Mouse (Mus musculus): ENCODE measurements around the gene Traf3ip1. TPM values are rescaled to one million over a fixed set of nuclear protein-coding genes. Genes with fewer than 3 reads are reported as not detected.
"Not testable (repeated sequence)": the region's sequence is repeated elsewhere in the genome, so short reads cannot be mapped to it uniquely, and the experiment has no call there.

The Traf3ip1 gene
- total RNA-seq, 2 experiments from 2014 or later = 0.51 to 1.3 TPM

DNA sequence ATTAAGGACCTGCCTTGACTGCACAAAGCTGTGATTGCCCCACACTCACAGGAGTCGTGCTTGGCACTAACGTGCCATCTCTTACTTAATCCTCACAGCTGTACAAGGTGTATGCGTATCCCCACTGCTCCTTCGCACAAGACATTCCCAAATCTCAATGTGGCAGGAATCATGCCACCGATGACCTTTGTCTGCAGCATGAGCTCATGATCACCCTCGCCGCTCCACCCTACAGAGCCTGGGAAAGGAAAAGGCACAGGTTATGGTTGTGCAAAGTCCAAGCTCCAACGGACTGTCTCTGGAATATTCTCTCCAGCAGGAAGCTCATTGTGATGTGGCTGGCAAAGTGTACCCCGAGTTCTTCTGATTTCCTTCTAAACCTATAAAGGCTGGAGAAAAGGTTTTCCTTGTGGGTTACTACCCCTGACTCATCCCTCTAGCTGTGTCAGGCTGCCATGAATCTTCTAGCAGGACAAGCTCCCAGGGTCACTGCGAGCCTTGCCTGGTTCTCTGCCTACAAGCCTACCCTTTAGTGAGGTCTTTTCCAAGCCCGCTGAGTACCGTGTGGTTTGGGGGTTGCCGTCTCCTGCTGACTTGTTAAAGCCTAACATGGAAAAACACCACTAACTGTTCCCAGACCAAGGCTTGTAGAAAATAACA, 31.0 kb upstream of the Traf3ip1 start:
- ATAC-seq (replicated peaks; ENCODE audit: low FRiP score, poor library complexity, severe bottlenecking) = no peak

DNA sequence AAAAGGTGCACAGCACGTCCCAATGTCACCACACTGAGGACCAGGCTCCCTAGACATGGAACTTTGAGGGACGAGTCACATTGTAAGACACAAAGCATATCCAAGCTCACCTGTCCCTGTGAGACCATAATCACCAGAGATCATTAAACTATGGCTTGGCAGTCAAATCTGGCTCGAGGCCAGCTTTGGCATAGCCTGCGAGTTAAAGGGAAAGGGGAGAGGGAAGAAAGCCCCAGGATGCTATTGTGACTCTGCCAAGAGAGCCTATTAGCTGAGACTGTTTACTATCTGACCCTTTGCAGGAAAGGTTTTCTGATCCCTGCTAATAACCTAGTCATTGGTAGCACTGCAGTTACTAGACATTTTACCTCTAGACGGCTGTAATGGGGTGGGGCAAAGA, 30.0 kb upstream of the Traf3ip1 start:
- no peak for ATAC-seq (replicated peaks; ENCODE audit: low FRiP score, poor library complexity, severe bottlenecking)

DNA sequence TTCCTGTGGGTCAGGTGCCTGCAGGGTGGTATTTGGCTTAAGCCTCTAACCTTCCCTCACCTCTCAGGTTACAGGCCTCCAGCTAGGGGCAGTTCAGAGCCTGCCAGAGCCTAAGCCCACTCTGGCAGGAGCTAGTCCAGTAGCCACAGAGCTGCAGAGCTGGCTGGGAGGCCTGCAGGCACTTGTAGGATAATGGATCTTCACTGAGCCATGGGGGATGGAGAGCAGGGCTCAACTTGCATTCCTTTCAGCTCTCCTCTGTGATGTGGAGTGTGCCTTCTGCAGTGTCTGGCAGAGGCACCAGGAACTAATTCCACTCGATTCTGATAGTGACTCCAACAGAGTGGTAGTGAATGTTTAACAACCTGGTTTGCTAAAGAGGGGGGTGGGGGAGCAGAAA, 29.2 kb upstream of the Traf3ip1 start:
- no peak for ATAC-seq (replicated peaks; ENCODE audit: low FRiP score, poor library complexity, severe bottlenecking)

DNA sequence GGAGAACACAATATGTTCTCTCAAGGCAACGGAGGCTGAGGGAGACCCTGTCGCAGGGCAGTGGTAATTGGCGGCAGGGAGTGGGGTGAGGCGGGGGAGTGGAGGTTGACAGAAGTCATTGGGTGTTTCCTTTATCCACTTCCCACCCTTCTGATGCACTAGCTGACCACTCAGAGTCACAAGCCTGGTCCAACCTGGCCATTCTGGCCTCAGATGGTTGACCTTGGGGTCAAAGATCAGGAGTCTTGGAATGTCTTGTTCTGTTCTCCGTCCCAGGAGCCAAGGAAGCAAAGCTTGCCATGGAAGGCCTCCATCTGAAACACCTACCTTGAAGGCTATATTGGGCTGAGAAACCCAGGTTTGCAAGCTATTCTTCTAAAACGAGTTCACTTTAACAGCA, 28.3 kb upstream of the Traf3ip1 start:
- ATAC-seq (replicated peaks; ENCODE audit: low FRiP score, poor library complexity, severe bottlenecking) = no peak

GRCm38 (mm10) chr1:91469888-91470419, 24.5 kb upstream of the Traf3ip1 start:
- no peak for ATAC-seq (replicated peaks; ENCODE audit: low FRiP score, poor library complexity, severe bottlenecking)

GRCm38 (mm10) chr1:91478145-91478544, 16.3 kb upstream of the Traf3ip1 start:
- ATAC-seq (replicated peaks; ENCODE audit: low FRiP score, poor library complexity, severe bottlenecking) = not testable (repeated sequence)

- ATAC-seq (replicated peaks; ENCODE audit: low FRiP score, poor library complexity, severe bottlenecking) = no peak
These were observed 15.5 kb upstream of the Traf3ip1 start for GRCm38 (mm10) chr1:91478958-91479357.

GRCm38 (mm10) chr1:91482616-91483211, 11.7 kb upstream of the Traf3ip1 start:
- ATAC-seq (replicated peaks; ENCODE audit: low FRiP score, poor library complexity, severe bottlenecking) = no peak

GRCm38 (mm10) chr1:91483304-91484010, 11.0 kb upstream of the Traf3ip1 start:
- ATAC-seq (replicated peaks; ENCODE audit: low FRiP score, poor library complexity, severe bottlenecking) = peak; percentile 75

DNA sequence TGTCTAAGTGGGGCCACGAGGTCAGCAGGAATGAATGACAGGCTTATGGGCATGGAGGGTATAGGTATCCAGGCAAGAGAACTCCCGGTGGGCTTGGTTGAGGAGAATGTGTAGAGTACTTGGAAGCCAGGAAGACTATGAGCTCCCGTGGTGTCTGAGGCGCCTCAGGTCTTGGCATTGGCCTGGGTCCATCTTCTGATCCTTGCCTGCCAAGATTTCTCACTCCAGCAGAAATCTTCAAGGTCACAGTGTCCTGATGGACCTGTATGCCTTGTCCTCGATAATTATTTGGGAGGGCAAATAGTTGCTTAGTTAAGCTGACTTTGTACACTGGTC, 10.5 kb upstream of the Traf3ip1 start:
- no peak for ATAC-seq (replicated peaks; ENCODE audit: low FRiP score, poor library complexity, severe bottlenecking)

DNA sequence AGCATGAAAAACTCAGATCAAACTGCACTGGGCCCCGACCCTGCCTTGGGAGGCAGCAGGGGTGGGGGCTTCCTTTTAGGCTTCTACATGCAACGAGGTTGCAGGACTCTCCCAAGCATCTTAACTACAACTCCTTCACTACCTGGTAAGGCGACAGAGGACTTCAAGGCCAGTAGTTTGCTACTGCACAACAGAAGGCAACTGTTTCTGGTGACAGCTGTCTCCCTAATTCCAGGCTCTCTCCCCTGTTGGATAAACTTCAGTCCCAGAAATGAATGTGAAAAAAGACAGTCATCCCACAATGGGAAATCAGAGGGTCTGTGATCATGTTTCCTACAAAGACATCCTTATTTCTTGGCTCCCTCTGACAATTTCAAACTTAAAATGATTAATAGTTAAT, 9.0 kb upstream of the Traf3ip1 start:
- no peak for ATAC-seq (replicated peaks; ENCODE audit: low FRiP score, poor library complexity, severe bottlenecking)

DNA sequence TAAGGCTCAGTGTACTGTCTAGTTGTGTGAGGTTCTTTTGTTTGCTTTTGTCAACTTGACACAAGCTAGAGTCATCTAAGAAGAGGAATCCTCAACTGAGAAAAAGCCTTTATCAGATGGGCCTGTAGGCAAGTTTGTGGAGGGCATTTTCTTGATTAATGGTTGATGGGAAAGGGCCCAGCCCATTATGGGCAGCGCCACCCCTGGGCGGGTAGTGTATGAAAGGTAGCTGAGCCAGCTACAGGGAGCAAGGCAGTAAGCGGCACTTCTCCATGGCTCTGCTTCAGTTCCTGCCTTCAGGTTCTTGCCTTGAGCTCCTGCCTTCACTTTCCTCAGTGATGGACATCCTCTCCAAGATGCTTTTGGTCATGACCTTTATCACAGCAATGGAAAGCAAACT, 8.3 kb upstream of the Traf3ip1 start:
- no peak for ATAC-seq (replicated peaks; ENCODE audit: low FRiP score, poor library complexity, severe bottlenecking)

DNA sequence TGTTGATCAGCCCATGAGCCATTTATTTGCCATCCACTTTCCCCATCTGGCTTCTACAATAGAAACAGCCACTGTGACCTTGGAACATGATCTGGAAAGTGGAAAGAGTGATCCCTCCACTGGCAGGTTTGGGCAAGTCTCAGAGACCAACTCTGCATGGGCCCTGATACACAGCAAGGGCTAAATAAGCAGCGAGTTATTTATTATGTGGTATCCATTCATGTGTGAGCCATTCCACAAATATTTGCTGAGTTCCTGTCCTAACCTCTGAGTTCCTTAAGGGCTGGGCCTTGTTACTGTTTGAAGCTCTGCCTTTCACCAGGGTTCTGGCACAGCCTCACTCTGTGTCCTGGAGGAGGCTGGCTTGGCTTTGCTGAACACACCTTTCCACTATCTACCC, 4.1 kb upstream of the Traf3ip1 start:
- no peak for ATAC-seq (replicated peaks; ENCODE audit: low FRiP score, poor library complexity, severe bottlenecking)

DNA sequence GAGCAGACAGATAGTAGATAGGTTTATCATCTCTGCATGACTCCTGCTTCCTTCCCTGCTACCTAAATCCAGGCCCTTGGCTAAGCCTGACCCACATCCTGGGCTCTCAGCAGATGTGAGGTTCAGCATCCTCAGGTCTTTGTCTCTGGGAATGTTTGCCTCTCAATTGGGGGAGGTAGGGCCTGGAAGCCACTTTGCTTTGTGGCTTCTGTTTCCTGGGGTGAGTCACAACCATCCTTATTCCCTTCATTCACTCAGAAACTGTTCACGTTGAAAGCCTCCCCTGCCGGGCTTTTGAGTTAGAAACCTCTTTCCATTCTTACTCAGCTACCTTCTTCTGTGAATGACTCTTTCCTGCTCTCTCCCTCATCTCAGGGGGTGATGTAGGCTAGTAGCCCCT, 1.7 kb upstream of the Traf3ip1 start:
- no peak for ATAC-seq (replicated peaks; ENCODE audit: low FRiP score, poor library complexity, severe bottlenecking)

- peak; percentile 14 for ATAC-seq (replicated peaks; ENCODE audit: low FRiP score, poor library complexity, severe bottlenecking)
These were observed 509 bp upstream of the Traf3ip1 start for GRCm38 (mm10) chr1:91493938-91494337.

GRCm38 (mm10) chr1:91495321-91495720, 874 bp downstream of the Traf3ip1 start:
- ATAC-seq (replicated peaks; ENCODE audit: low FRiP score, poor library complexity, severe bottlenecking) = peak; percentile 7

GRCm38 (mm10) chr1:91498579-91498978, 4.1 kb downstream of the Traf3ip1 start:
- ATAC-seq (replicated peaks; ENCODE audit: low FRiP score, poor library complexity, severe bottlenecking) = no peak

- ATAC-seq (replicated peaks; ENCODE audit: low FRiP score, poor library complexity, severe bottlenecking) = no peak
These were observed 10.2 kb downstream of the Traf3ip1 start for GRCm38 (mm10) chr1:91504615-91505014.

DNA sequence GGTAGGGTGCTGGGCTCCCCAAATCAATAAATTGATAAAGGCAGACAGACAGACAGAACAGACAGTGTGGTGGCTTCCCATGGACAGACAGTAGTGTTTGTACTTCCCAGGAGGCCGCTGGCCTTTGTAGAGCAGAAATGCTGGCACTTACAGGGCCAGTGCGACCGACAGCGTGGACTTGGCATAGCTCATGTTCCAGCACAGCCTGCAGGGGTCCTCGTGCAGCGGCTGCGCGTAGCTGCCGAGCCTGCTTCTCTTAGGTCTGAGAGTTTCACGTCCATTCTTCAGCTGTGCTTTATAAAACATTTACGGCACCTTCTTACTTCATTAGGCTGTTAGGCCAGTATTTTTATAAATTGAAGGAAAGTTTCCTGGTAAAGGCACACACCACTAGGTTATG, 20.5 kb downstream of the Traf3ip1 start:
- ATAC-seq (replicated peaks; ENCODE audit: low FRiP score, poor library complexity, severe bottlenecking) = no peak

DNA sequence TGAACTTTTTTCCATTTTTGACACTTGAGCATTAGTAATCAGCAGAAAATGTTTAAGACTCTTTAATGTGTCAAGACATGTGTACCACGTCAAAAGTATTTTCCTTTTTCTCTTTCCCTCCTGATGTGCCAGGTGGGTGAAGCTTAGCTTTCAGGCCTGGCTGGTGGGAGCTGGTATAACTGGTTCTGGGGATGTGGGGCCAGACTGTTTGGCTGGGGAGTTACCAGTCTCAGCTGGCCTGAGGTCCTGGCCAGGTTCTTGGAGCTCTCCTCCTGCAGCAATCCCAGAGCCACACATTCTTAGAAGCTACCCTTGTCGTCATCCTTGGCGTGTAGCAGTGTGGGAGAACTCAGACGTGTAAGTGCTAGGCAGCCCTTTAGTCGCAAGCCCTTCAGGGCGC, 21.2 kb downstream of the Traf3ip1 start:
- no peak for ATAC-seq (replicated peaks; ENCODE audit: low FRiP score, poor library complexity, severe bottlenecking)

- ATAC-seq (replicated peaks; ENCODE audit: low FRiP score, poor library complexity, severe bottlenecking) = peak; percentile 93
These were observed 29.3 kb downstream of the Traf3ip1 start for GRCm38 (mm10) chr1:91523759-91524158.
